Mouse (Mus musculus): ENCODE measurements around the gene Thoc6.

DNA sequence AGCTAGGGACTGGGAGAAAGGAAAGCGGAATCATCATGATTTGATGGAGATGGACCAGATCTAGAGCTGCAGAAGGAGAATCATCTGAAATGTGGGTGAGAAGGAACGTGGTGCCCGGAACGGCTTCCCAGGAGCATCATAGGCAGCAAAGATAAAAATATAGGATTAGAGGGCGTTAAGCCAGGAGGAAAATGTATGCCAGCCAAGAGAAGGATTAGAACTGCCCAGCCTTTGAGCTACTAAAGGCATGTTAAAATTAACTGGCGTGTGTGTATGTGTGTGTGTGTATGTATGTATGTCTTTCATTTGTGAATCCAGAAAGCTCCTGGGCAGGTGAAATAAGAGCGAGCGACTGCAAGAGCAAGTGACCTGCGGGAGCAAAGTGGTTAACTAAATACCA, 29.6 kb upstream of the Thoc6 start:
- no peak for TF ChIP-seq GATA1 (IDR thresholded peaks at IDR 0.05; ENCODE audit: low read length)
- no peak for TF ChIP-seq TAL1 (IDR thresholded peaks at IDR 0.05; ENCODE audit: low read length)
